In the genomic region with DNA sequence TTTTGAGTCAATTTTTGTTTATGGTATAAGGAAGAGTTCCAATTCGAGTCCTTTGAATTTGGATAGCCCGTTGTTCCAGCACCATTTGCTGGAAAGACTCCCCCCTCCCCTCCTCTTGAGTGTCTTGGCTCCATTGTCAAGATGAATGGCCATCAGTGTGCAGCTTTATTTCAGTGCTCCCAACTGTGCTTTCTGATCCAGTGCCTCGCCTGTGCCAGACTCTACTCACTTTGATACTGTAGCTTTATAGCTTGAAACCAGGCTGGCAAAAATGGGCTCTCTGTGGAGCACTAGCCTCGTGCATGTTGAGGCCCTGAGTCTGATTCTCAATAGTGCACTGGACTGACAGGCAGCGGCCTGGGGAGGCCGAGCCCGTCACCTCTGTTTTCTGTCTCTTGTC, we compare ENCODE assay signal across 8 mouse cellular contexts. TPM values are rescaled to one million over a fixed set of nuclear protein-coding genes. Genes with fewer than 3 reads are reported as not detected.
DNase-seq lines count a peak whose midpoint lies in the region; ATAC-seq and TF ChIP-seq lines count a peak whose summit lies in the region.

No protein-coding gene starts in this region.

- H3K9me3 ChIP-seq in embryonic facial prominence, embryonic 14.5 days (ENCODE audit: control insufficient read depth, low read length): no peaks in the 10 kb centered on the region
- no peaks in the 10 kb centered on the region for H3K9me3 ChIP-seq in hindbrain, postnatal 0 days (ENCODE audit: low read length)

- WGBS in embryonic facial prominence, embryonic 14.5 days: 43% methylated on average over 7 of the region's 7 CpGs
- WGBS in hindbrain, postnatal 0 days: 16% methylated on average over 7 of the region's 7 CpGs

- no peak overlapping the region for H3K4me3 ChIP-seq in embryonic facial prominence, embryonic 14.5 days (ENCODE audit: low read depth, low read length)
- no peak overlapping the region for H3K4me3 ChIP-seq in hindbrain, postnatal 0 days (ENCODE audit: low read length)

- intact Hi-C loops in left cerebral cortex, postnatal 4 days (cut with DNase I): loop anchor here (10.0 kb wide), 1 partner anchor 102 kb away; a partner anchor contains a TSS
- intact Hi-C loops in left cerebral cortex, postnatal 14 days (cut with DNase I): loop anchor here (5.0 kb wide), 1 partner anchor 110 kb away; a partner anchor contains a TSS
- intact Hi-C loops in gastrocnemius, postnatal 14 days (cut with DNase I; ENCODE audit: low total_unique reads): loop anchor here (10.0 kb wide), 1 partner anchor 112 kb away; a partner anchor contains a TSS

- H3K36me3 ChIP-seq in embryonic facial prominence, embryonic 14.5 days (ENCODE audit: control insufficient read depth, insufficient read depth, low read length): peaks cover 5% of the 10 kb centered on the region; the same call in 1 of the 2 replicates
- H3K36me3 ChIP-seq in hindbrain, postnatal 0 days (ENCODE audit: insufficient read depth, low read length): no peaks in the 10 kb centered on the region

- no peak for ATAC-seq in embryonic facial prominence, embryonic 14.5 days (ENCODE audit: low read depth)
- peak; percentile 46; the same call in 1 of the 2 replicates for ATAC-seq in hindbrain, postnatal 0 days

- H3K9ac ChIP-seq in embryonic facial prominence, embryonic 14.5 days (ENCODE audit: low read depth, low read length): no peak overlapping the region; the same call in 1 of the 2 replicates
- H3K9ac ChIP-seq in hindbrain, postnatal 0 days (replicated peaks; ENCODE audit: low read length): no peak overlapping the region

- peak; percentile 30 to 31 for DNase-seq in cerebellum, postnatal 25 days
- DNase-seq in cerebellum, adult 8-10 months: no peak
- peak; percentile 60 for DNase-seq in left cerebral cortex, postnatal 4 days
- no peak for DNase-seq in left cerebral cortex, postnatal 14 days (ENCODE audit: low spot score in 2 of 2)
- peak; percentile 36 for DNase-seq in embryonic facial prominence, embryonic 14.5 days (ENCODE audit: low spot score)
- peak; percentile 75 for DNase-seq in hindbrain, postnatal 0 days (ENCODE audit: low spot score)
- DNase-seq in gastrocnemius, postnatal 14 days: no peak
- DNase-seq in right cerebral cortex, adult 2 months (ENCODE audit: low spot score in 2 of 2): no peak

- H3K4me2 ChIP-seq in embryonic facial prominence, embryonic 14.5 days (ENCODE audit: low read depth, low read length): no peak overlapping the region
- H3K4me2 ChIP-seq in hindbrain, postnatal 0 days (ENCODE audit: low read depth, low read length): no peak overlapping the region

- no peaks in the 10 kb centered on the region for H3K27me3 ChIP-seq in embryonic facial prominence, embryonic 14.5 days (replicated peaks; ENCODE audit: control insufficient read depth, insufficient read depth, low read length)
- H3K27me3 ChIP-seq in hindbrain, postnatal 0 days (ENCODE audit: insufficient read depth, low read length): no peaks in the 10 kb centered on the region

- TF ChIP-seq CTCF in hindbrain, postnatal 0 days (IDR thresholded peaks at IDR 0.05; ENCODE audit: low read depth): no peak

- H3K4me1 ChIP-seq in embryonic facial prominence, embryonic 14.5 days (ENCODE audit: control insufficient read depth, insufficient read depth, low read length): peaks cover 14% of the 10 kb centered on the region
- peaks cover 10% of the 10 kb centered on the region; the same call in 1 of the 2 replicates for H3K4me1 ChIP-seq in hindbrain, postnatal 0 days (ENCODE audit: insufficient read depth, low read length)

- H3K27ac ChIP-seq in embryonic facial prominence, embryonic 14.5 days (replicated peaks; ENCODE audit: low read depth, low read length): peak overlapping the region; percentile 79
- peak overlapping the region; percentile 65 for H3K27ac ChIP-seq in hindbrain, postnatal 0 days

RNA-seq across cellular contexts. Expression of a gene that starts 50.4 kb away (rescaled TPM):
- 10 to 100 TPM; 22.2 to 23.9 TPM for total RNA-seq in left cerebral cortex, postnatal 4 days (2021)
- total RNA-seq in left cerebral cortex, postnatal 14 days (2021): 10 to 100 TPM; 16.8 to 18.6 TPM
- polyA plus RNA-seq in embryonic facial prominence, embryonic 14.5 days (2014; fragmentation: Nextera tagmentation; extraction: Ambion mirVana): 34.3 and 39.8 TPM in 2 replicates
- 21.4 and 21.9 TPM in 2 replicates for total RNA-seq in hindbrain, postnatal 0 days (2014; rRNA removed)
- polyA plus RNA-seq in hindbrain, postnatal 0 days (2015; fragmentation: Nextera tagmentation; extraction: Ambion mirVana): 17.2 and 19.1 TPM in 2 replicates
- total RNA-seq in gastrocnemius, postnatal 14 days (2021): 1 to 10 TPM; 7.6 to 9.1 TPM

RNA-seq across cellular contexts. Expression of a gene that starts 51.6 kb away (rescaled TPM):
- 100 to 1,000 TPM; 304 to 313 TPM for total RNA-seq in left cerebral cortex, postnatal 4 days (2021)
- 100 to 1,000 TPM; 217 to 220 TPM for total RNA-seq in left cerebral cortex, postnatal 14 days (2021)
- polyA plus RNA-seq in embryonic facial prominence, embryonic 14.5 days (2014; fragmentation: Nextera tagmentation; extraction: Ambion mirVana): 137 and 156 TPM in 2 replicates
- total RNA-seq in hindbrain, postnatal 0 days (2014; rRNA removed): 321 and 337 TPM in 2 replicates
- 278 and 295 TPM in 2 replicates for polyA plus RNA-seq in hindbrain, postnatal 0 days (2015; fragmentation: Nextera tagmentation; extraction: Ambion mirVana)
- 10 to 100 TPM; 58.6 to 62.7 TPM for total RNA-seq in gastrocnemius, postnatal 14 days (2021)

RNA-seq across cellular contexts. Expression of a gene that starts 54.4 kb away (rescaled TPM):
- 100 to 1,000 TPM; 113 to 119 TPM for total RNA-seq in left cerebral cortex, postnatal 4 days (2021)
- total RNA-seq in left cerebral cortex, postnatal 14 days (2021): 100 to 1,000 TPM; 103 to 110 TPM
- polyA plus RNA-seq in embryonic facial prominence, embryonic 14.5 days (2014; fragmentation: Nextera tagmentation; extraction: Ambion mirVana): 21.5 and 27.1 TPM in 2 replicates
- 108 and 115 TPM in 2 replicates for total RNA-seq in hindbrain, postnatal 0 days (2014; rRNA removed)
- polyA plus RNA-seq in hindbrain, postnatal 0 days (2015; fragmentation: Nextera tagmentation; extraction: Ambion mirVana): 28.8 and 29.7 TPM in 2 replicates
- 10 to 100 TPM; 20.1 to 23.1 TPM for total RNA-seq in gastrocnemius, postnatal 14 days (2021)

Comparison
In these comparisons a context has a peak if more than half of its experiments do, and no peak if none do; other contexts are left out.
1. DNase-seq: peak in cerebellum, postnatal 25 days (2 of 2), left cerebral cortex, postnatal 4 days (single experiment), embryonic facial prominence, embryonic 14.5 days (single experiment) and hindbrain, postnatal 0 days (single experiment); none in cerebellum, adult 8-10 months (single experiment), left cerebral cortex, postnatal 14 days (0 of 2), gastrocnemius, postnatal 14 days (single experiment) and right cerebral cortex, adult 2 months (0 of 2).